ENCODE assay signal across 10 mouse cellular contexts in the genomic region with DNA sequence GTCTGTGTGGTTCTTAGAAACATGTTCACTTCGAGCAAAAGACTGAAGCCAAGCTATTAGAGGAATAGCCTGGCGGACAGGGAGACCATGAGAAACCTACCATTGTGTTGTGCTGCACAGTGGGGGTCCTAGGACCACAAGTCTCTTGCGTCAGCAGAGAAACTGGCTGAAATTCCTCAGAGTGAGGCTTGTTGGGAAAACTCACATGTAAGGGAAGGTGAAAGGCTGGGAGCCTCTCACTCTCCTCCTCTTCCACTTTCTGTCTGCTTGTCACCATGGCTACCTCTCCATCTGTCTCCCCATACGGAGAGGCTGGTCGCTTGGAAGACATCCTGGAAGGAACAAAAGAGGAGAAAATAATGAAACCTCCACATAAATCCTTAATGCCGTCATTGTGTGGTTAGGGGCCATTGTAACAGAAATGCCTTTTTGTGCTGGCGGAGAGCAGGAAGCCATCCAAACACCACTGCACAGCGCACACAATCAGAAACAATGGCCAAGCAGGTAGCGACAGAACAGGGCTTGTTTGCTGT.
DNase-seq lines count a peak whose midpoint lies in the region; ATAC-seq and TF ChIP-seq lines count a peak whose summit lies in the region.
"Had no signal": no experiment of that assay in that cellular context is flagged by ENCODE, and none has a peak within 500 bp of the region (broad histone marks: within the 10 kb centered on the region; RNA-seq: fewer than 3 reads in every experiment).

No protein-coding gene starts in this region.

- H3K4me2 ChIP-seq in midbrain, embryonic 16.5 days (ENCODE audit: low read length) = peak overlapping the region; percentile 34
- H3K4me2 ChIP-seq: liver, embryonic 15.5 days had no signal

- TF ChIP-seq CTCF in layer of hippocampus, adult 2 months (conservative IDR thresholded peaks at IDR 0.05) = no peak

- H3K27ac ChIP-seq in embryonic facial prominence, embryonic 10.5 days (replicated peaks) = peak overlapping the region; percentile 74
- peak overlapping the region; percentile 70 for H3K27ac ChIP-seq in layer of hippocampus, adult 2 months
- peak overlapping the region; percentile 76 for H3K27ac ChIP-seq in midbrain, embryonic 16.5 days (ENCODE audit: low read length)
- H3K27ac ChIP-seq: liver, embryonic 15.5 days had no signal

- H3K4me1 ChIP-seq in embryonic facial prominence, embryonic 10.5 days = peaks cover 21% of the 10 kb centered on the region
- H3K4me1 ChIP-seq in midbrain, embryonic 16.5 days (ENCODE audit: control insufficient read depth, insufficient read depth, low read length) = peaks cover 20% of the 10 kb centered on the region
- H3K4me1 ChIP-seq: liver, embryonic 15.5 days had no signal

- H3K36me3 ChIP-seq in embryonic facial prominence, embryonic 10.5 days (replicated peaks) = peaks cover 26% of the 10 kb centered on the region
- no peaks in the 10 kb centered on the region for H3K36me3 ChIP-seq in midbrain, embryonic 16.5 days (ENCODE audit: control insufficient read depth, insufficient read depth, low read length)
- H3K36me3 ChIP-seq: liver, embryonic 15.5 days had no signal

- WGBS in embryonic facial prominence, embryonic 10.5 days = 48% methylated on average over 9 of the region's 9 CpGs
- WGBS in midbrain, embryonic 16.5 days = 11% methylated on average over 9 of the region's 9 CpGs

- H3K27me3 ChIP-seq in embryonic facial prominence, embryonic 10.5 days (replicated peaks; ENCODE audit: low read depth, poor library complexity, severe bottlenecking) = no peaks in the 10 kb centered on the region
- no peaks in the 10 kb centered on the region for H3K27me3 ChIP-seq in midbrain, embryonic 16.5 days (ENCODE audit: control insufficient read depth, insufficient read depth, low read depth, low read length)
- H3K27me3 ChIP-seq: liver, embryonic 15.5 days had no signal

- intact Hi-C loops in heart, postnatal 14 days (cut with DNase I) = no loop called here

- no peaks in the 10 kb centered on the region for H3K9me3 ChIP-seq in embryonic facial prominence, embryonic 10.5 days
- H3K9me3 ChIP-seq in midbrain, embryonic 16.5 days (replicated peaks; ENCODE audit: control insufficient read depth, low read length, poor library complexity, severe bottlenecking) = no peaks in the 10 kb centered on the region
- H3K9me3 ChIP-seq: liver, embryonic 15.5 days had no signal

- 0 out of 2 replicates have a peak overlapping the region, but pooled peaks have one; percentile 30 for H3K9ac ChIP-seq in midbrain, embryonic 16.5 days (ENCODE audit: low read depth, low read length)
- H3K9ac ChIP-seq: liver, embryonic 15.5 days had no signal

- H3K4me3 ChIP-seq in embryonic facial prominence, embryonic 10.5 days = no peak overlapping the region
- peak overlapping the region; percentile 5; the same call in 1 of the 2 replicates for H3K4me3 ChIP-seq in layer of hippocampus, adult 2 months
- no peak overlapping the region for H3K4me3 ChIP-seq in midbrain, embryonic 16.5 days (ENCODE audit: low read depth, low read length)
- H3K4me3 ChIP-seq: liver, embryonic 15.5 days had no signal

- ATAC-seq in midbrain, embryonic 16.5 days = peak; percentile 88

- DNase-seq in cerebellum, adult 11 months = peak; percentile 6
- no peak for DNase-seq in embryonic facial prominence, embryonic 10.5 days (ENCODE audit: low spot score)
- DNase-seq in layer of hippocampus, adult 2 months (ENCODE audit: low spot score in 2 of 2) = peak; percentile 65 to 71
- DNase-seq in heart, postnatal 14 days = no peak
- no peak for DNase-seq in B cell, adult 2 months
- DNase-seq in adrenal gland, adult 18-20 months (ENCODE audit: low spot score in 2 of 2) = no peak
- DNase-seq in adrenal gland, postnatal 4 days (ENCODE audit: low spot score in 2 of 2) = no peak
- DNase-seq: heart, postnatal 10 days had no signal

Comparison
In these comparisons a context has a peak if more than half of its experiments do, and no peak if none do; other contexts are left out.
1. DNase-seq: peak in cerebellum, adult 11 months (single experiment) and layer of hippocampus, adult 2 months (2 of 2); none in embryonic facial prominence, embryonic 10.5 days (single experiment), heart, postnatal 14 days (0 of 2), B cell, adult 2 months (0 of 2), adrenal gland, adult 18-20 months (0 of 2) and adrenal gland, postnatal 4 days (0 of 2).
2. Peak in every context shown above with its lines, with median percentiles within 50 percentile points of each other: H3K27ac ChIP-seq.